Mouse (Mus musculus) adrenal gland, postnatal 10 days (tissue): ENCODE measurements at regions not wholly inside any gene's neighbourhood (a gene's known extent, or its start where the extent isn't known, plus 50 kb on each side); places are given as distances from the start of the nearest gene placed in this dataset.
"Not testable (repeated sequence)": the region's sequence is repeated elsewhere in the genome, so short reads cannot be mapped to it uniquely, and the experiment has no call there.

Source experiments
- DNase-seq: peaks from one replicate; pipeline ENCODE4 v3.0.0; 2021; ENCODE audit warnings: mixed read lengths

DNA sequence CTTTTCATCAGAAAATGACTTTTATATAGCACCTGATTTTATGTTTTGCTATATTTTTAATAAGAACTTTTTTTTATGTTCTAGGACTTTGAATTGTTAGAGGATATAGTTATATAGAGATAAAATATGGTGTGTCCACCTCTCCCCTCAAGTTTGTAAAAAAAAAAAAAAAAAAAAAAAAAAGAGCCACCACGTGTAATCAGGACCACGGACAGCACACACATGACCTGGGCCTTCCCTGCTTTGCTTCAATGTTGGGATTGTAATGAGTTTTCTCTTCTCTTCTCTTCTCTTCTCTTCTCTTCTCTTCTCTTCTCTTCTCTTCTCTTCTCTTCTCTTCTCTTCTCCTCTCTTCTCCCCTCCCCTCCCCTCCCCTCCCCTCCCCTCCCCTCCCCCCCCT lies 78.5 kb downstream of the 1700010I14Rik start:
- DNase-seq: not testable (repeated sequence)

DNA sequence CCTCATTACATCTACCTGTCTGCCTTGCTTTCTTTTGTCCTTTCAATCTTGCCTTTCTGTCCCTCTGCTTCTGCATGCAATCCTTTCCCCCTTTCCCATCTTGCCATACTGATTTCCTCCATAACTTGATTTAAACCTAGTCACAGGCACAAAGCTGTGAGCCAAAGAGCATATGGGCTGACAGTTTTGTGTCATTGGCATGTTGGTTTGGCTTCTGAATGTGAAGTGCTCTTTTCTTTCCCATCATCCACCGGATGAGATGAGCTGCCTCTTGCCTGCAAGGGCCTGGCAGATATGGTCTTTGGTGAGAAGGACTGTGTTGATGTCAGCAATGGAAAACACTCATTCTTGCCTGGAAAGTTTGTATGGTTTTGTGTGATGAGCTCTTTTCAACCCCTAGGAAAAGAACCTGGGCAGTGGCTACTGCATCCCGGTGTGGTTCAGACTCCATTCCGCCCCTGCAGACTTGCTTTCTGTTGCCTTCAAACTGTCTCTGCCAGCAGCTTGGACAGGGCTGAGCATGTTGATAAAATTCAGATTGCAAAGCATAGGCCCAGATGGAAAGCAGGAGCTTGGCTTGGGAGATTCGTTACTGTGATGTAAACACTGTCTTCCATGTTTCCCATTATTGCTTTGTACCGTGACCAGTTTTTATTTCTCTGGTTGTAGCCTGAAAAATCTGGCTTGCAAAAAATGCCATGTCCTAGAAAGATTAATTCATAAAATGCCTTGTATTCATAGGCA lies 80.9 kb downstream of the 1700010I14Rik start:
- no peak for DNase-seq

DNA sequence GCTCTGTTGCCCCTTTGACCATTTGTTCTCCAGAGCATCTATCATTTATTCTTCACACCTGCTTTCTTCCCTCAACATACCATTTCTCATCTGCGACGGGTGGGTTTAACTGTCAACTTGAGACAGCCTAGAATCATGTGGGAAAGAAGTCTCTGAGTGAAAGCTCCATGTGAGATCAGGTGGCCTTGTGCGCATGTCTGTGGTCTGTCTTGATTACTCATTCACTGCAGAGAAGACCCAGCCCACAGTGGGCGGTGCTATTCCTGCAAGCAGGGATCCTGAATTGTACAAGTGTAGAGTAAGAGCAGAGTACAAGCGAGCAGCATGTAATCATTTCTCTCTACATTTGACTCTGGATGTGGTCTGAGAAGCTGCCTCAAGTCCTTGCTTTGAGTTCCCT lies 95.5 kb downstream of the 1700010I14Rik start:
- no peak for DNase-seq

DNA sequence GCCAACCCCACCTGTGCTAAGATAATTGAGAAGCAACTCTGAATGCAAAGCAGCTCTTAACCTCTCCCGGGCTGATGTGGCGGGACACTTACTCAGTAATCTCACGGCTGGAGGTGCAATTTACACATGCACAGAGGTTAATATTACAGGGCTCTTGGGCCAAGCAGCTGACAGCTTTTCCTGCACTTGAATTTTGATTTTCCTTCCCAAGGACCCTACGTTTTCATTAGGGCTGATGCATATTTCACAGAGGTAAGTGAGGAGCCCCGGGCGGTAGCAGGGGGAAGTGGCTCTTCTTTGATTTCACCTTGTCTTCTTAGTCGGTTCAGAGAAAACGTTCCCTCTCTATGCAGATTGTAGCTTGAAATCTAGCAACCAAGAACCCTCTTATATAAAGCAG lies 139.7 kb downstream of the 1700010I14Rik start:
- DNase-seq: no peak

DNA sequence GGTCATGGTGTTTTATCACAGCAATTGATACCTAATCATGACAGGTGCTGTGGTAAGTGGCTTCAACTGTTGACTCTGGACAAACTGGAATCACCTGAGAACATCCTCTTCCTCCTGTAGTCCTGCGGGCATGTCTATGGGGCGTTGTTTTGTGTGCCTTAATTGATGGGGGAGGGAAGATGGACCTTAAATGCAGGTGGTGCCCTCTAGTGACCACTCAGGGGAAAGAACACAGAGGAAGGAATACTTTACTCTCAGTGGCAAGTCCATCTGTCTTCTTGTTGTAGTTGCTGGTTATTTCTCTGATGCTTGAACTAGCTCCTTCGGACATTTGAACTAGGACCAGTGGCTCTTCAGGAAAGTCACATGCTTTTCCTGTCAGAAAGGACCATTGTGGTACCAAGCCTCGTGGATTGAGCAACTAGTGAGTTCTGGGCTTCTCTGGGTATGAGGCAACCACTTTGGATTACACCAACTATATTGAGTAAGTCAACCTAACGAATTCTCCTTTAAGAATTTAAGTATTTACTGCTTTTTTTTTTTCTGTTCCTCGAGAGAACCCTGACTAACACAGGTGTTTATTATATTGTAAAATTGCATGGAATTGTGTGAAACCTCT lies 157.6 kb downstream of the 1700010I14Rik start:
- peak; percentile 3 for DNase-seq

DNA sequence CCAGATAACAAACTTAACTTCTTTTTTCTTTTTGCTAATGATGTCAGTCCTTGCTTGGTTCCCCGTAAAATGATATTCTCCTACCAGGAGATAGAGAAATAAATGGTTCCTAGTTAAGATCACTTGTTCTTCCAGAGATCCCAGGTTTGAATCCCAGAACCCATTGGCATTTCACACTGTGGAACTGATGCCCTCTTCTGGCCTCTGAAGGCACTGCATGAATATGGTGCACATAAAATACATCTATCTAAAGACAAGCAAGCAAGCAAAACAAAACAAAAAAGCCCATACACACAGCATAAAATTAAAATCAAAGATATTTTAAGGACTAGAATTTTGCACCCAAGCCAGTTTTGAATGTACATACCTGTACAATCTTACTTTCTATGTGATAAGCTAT lies 162.5 kb downstream of the 1700010I14Rik start:
- no peak for DNase-seq

DNA sequence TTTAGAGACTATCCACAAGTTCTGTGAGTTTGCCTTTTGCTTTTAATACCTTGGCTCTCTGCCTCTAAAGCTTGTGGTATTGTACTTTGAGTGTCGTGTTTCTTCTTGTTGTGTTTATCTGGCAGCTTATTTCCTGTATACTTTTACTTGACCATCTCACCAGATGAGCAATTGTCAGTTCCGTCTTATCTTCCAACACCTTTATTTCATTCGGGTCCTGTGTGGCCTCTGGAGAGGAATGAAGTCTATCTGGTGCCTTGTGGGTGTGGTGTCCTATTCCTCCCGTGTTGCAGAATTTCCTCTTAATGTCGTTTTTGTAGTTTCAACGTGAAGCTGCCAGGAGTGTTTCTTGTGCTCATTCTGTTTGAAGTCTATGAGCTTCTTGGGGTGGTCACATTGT lies 174.0 kb downstream of the 1700010I14Rik start:
- no peak for DNase-seq

DNA sequence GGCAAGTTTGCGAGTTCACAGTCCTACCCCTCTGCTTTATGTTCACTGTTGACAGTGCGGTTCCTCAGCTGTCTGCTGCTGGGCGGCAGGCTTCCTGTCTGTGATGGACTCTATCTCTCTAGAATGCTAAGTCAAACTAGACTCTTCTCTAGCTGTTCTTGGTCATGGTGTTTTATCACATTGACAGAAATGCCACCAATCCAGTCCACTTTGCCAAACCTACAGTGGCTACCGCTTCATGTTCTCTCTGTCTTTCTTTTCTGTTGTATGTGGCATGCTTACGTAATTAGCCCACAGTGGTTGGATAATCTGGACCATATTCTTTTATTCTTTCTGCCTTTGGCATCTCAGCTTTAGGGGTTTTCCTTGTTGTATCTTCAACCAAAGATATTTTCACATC lies 174.5 kb downstream of the 1700010I14Rik start:
- no peak for DNase-seq

DNA sequence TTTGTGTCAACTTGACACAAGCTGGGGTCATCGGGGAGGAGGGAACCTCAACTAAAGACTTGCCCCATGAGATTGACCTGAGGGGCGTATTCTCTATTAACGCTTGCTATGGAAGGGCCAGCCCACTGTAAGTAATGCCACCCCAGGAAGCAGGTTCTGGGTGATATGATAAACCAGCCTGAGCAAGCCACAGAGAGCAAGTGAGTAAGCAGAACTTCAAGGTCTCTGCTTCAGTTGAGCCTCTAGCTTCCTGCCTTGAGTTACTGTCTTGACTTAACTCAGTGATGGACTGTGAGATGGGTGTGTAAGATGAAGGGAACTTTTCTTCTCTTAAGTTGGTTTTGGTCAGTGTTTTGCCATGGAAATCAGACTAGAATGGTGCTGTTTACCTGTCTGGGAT lies 175.2 kb downstream of the 1700010I14Rik start:
- DNase-seq: no peak

DNA sequence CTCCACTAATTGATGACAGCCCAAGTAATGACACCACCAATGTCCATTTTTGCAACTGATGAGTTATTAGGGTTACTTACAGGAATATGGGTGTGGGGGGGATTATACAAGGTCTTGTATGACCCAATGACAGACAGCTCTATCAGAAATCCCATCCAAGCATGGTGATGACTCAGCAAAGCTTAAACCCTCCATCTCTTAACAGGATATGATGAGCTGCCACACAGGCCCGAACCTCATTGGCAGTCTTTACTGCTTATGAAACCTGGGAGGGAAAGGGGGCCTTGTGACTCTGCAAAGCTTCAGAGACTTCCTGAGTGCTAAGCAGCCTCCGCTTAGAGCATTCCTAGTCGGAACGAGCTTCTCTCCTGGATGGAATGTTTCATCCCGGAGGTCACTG lies 176.4 kb downstream of the 1700010I14Rik start:
- DNase-seq: no peak

DNA sequence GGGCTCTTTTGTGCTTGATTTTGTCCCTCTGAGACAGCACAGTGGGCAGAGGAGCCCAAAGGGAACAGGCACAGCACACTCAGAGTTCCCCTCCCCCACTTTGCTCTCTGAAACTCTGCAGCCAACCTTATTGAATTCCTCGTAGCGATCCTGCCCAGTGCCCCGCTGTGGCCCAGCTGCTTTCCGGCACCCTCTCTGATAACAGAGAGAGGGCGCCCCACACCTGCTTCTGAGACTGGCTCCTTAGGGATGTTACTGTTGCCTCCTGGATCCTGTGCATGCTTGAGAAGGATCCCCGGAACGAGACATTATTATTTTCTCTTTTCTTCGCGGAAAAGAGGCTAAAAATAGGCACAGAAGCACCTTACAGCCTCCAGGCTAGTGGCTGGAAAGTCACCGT lies 179.0 kb downstream of the 1700010I14Rik start:
- DNase-seq: peak; percentile 54

DNA sequence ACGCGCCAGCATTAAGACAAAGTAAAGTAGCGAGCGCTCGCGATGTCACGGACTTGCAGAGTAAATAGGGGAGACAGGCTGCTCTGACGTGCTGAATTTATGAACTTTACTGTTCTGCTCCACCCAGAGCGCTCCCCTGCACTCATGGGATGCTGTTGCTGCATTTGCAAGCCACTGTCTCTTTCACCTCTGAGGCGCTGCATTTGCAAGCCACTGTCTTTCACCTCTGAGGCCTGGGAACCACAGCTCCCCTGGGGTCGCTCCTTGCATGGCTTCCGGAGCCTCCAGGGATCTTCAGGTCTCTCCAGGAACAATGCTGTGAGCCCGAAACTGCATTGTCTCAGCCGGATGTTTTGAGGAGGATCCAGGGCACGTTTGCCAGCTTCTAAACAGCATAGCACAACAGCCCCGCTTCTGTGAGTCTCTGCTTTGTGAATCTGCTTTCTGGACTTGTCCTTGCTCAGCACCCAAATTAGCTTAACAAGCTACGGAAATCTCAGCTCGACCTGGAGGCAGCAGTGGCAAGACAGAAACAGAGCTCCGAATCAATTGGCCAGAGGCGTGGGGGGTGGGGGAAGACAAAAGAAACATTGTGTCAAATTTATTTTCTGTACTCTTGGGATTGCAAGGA lies 179.6 kb downstream of the 1700010I14Rik start:
- peak; percentile 12 for DNase-seq

DNA sequence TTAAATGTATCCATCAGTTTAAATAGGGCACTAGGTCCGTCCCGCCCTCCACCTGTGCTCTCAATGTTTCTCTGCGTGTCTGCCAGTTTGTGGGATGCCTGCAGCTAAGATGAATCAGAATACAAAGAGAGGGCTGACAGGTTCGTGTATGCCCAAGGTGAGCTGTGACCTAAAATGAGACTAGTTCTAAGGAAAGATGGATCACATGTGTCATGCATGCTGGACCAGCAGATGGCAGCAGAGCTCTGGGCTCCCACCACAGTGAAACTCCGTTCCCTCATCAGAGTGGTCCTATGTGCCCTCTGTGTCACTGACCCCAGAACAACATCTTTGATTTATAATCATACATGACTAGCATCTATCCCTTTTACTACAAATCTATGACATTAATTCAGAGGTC lies 180.3 kb downstream of the 1700010I14Rik start:
- DNase-seq: peak; percentile 80

DNA sequence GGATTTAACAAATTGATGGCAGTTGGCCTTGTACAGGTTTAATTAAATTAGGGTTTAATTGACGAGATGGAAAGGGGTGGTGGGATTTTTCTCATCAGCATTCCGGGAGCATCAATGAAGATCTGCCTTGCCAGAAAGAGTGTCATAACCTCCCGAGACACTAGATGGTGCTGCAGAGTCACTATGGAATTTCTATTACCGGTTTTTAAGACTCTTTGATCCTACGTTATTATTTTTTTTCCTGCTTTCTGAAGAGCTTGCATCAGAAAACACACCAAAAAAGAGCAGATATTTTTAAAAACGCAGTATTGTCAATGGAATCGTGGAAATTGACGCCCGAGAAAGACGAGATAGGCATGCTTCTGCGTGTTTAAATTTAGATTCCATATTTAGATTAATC lies 181.2 kb downstream of the 1700010I14Rik start:
- peak; percentile 74 for DNase-seq

DNA sequence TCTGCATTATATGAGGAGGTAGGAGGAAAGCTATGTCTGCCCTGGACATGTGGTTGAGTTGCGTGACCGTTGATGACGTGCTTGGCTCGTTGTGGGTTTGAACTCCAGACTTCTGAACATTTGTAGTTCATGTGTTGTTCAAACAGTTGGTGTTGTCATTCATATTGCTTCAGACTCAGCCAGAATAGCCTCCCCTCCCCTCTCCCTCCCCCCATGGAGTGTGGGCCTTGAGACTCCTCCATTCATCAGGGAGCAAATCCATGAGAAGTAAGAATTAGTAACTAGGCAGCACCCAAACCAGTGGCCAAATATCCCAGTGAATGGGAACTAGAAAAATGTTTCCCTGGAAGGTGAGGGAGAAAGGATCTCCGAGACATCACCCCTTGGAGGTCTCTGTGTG lies 209.0 kb downstream of the 1700010I14Rik start:
- no peak for DNase-seq

DNA sequence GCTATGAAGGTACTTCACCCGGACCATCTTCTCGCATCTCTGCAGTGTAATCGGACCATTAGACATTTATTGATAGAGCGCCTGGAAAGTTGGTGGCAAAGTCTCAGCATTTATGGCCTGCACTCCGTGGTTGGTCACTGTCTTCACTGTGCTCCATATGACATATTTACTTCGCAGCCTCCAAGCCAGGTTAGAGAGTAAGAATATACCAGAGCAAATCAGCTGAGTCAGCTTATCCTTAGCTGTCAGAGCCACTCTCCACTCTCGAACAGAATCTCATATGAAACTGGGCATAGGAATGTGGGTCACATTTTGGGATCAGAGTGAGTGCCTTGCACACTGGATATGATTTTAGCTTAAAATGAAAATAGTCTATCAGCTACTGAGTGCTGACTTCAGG lies 212.3 kb downstream of the 1700010I14Rik start:
- no peak for DNase-seq

DNA sequence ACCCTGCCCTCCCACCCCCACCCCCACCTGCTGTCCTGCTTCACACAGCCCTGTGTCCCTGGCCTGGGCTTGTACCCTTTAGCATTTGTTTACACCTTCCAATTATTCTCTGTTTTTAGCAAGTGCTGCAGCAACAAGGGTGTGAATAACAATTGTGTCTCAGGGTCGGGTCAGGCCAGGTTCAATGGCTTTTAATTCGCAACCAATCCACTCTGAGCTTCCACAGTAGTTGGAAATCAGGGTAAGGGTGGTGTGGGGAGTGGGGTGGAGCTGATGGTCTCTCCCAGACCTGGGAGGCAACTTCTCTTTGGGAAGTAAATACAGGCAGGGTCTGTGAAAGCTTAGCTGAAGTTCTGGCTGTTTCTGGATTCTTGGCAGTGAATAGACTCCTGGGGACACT lies 214.4 kb downstream of the 1700010I14Rik start:
- no peak for DNase-seq

DNA sequence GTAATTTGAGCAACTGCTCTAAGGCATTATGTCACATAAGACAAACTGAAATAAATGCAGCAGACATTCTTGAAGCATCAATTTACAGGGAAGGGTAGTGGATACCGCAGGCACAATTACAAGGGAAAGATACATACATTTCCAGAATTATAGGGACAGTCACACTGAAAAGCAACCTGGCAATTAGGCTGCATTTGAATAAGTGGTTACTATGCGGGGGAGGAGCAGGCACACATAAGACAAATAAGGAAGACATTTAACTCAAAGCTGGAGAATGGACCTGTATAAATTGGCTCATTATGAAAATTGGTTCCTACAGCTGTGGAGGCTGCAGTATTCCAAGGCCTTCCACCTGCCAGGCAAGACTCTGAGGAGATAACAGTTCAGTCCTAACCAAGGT lies 211.2 kb upstream of the Gm17728 start:
- no peak for DNase-seq

DNA sequence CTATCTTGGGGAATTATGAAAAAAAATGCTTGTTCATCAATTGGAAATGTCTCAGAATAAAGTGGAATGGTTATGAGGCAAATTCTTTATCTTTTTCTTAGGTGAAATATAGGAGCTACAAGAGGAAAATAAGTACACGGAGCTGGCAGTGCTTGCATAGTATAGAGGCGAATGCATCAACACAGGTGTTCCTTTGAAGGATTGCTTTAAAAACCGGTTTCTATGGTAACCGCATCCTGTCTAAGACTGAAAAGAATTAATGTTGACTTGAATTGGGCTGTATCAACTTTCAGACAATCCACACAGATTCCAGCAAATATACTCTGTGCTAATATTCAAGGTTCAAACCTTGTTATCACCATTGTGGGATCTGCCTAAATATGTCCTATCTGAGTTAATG lies 198.8 kb upstream of the Gm17728 start:
- DNase-seq: no peak

DNA sequence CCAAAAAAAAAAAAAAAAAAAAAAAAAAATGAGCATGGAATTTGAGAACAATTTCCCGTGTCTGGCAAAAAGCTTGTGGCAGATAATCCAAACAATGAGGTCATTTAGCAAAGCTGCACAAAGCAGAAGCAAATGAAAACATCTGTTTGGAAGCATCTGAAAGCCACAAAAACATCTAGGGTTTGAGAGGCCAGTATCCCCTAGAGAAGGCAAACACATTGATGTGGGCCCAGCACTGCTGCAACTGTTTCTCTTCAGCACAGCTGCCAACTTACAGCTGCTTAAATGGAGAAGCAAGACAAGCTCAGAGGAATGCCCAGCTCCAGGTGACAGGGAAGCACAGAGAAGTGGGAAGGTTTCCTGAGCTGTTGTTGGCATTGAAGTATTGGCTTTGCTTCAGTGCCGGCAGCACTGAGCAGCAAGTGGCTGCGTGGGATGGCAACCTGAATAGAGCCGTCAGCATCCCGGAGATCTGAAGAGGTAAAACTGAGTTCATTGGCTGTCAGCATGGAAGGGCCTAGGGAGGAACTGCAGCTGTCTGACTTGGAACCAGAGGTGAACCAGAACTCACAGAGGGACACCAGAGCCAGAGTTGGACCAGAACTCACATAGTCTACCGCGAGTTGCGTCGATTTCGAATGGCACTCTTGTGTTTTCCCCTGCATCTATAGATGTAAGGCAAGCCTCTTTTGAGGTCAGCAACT lies 193.8 kb upstream of the Gm17728 start:
- no peak for DNase-seq

DNA sequence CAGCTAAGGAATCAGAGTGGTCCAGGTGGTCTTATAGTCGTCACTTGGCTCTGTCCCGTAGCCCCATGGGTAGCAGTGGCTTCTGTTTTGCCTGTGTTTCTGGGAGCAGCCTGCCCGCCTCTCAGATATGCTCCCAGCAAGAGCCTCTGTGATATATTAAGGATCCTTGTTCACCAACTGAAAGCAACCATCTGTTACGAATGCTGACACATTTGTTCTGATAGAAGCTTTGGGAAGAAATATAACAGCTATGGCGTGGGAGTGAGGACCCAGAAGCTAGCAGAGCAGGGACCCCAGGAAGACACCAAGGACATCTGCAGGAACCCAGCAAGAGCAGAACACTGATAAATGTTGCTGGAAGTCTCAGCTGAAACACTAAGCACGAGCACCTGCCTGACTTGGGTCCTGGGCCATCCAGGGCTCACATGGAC lies 186.7 kb upstream of the Gm17728 start:
- DNase-seq: no peak

DNA sequence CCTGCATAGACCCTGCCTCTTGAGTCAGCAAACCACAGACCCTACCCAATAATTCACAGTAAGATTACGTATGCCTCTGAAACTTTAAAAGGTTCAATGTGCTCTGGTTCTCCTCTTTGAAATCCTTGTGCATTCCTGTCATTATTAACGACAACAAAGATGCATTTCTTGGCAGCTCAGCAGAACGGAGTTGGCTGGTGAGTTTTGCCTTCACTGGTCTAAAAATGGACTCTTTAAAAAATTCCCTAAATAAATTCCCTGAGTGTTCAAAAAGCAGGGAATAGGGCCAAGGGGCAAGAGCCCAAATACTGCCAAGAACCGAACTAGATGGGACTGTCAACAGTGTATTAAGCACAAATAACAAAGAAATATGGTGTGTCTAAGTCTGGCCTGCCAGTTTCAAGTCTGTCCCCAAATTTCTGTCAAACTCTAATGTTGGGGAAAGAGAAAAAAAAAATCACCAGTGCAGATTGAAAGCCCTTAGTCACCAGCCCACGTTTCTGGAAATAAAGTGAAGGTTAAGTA lies 163.2 kb upstream of the Gm17728 start:
- no peak for DNase-seq

DNA sequence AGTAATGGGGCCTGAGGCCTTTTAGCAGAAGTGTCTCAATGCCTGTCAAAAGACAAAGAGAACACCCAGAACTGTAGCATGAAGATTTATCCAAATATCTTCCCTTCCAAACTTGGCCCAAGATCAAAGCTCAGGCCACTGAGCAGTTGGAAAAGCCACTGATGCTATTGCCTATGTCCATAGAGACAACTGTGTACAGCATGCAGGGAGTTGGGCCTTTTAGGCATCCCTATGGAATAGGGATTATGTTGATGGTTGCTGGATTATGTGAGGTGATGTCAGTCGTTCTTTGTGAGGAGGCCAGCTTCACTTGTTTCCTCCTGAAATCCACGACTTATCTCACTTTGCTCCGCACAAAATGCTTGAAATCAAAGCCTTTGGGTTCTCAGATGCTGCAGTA lies 153.1 kb upstream of the Gm17728 start:
- no peak for DNase-seq
